In genomic region chr11:18014610-18015009, GRCm38 (mm10) we compare ENCODE assay signal across 9 mouse cellular contexts.
DNase-seq lines count a peak whose midpoint lies in the region; ATAC-seq lines count a peak whose summit lies in the region.
"Had no signal": no experiment of that assay in that cellular context is flagged by ENCODE, and none has a peak within 500 bp of the region (broad histone marks: within the 10 kb centered on the region; RNA-seq: fewer than 3 reads in every experiment).

No protein-coding gene starts in this region.

- no peak overlapping the region for H3K9ac ChIP-seq in intestine, embryonic 14.5 days (ENCODE audit: low read length)
- H3K9ac ChIP-seq in intestine, embryonic 15.5 days: no peak overlapping the region
- H3K9ac ChIP-seq in embryonic facial prominence, embryonic 13.5 days: no peak overlapping the region
- no peak overlapping the region for H3K9ac ChIP-seq in neural tube, embryonic 14.5 days (replicated peaks; ENCODE audit: low read depth, low read length)

- ATAC-seq in intestine, embryonic 14.5 days (replicated peaks; ENCODE audit: low FRiP score, low TSS enrichment, low read depth): no peak
- ATAC-seq in intestine, embryonic 15.5 days: no peak
- ATAC-seq in embryonic facial prominence, embryonic 13.5 days (ENCODE audit: insufficient number of reproducible peaks, insufficient read depth, low FRiP score, low TSS enrichment, low read depth): no peak
- peak; percentile 32; the same call in 1 of the 2 replicates for ATAC-seq in neural tube, embryonic 14.5 days (ENCODE audit: low read depth)

- peaks cover 29% of the 10 kb centered on the region for H3K4me1 ChIP-seq in intestine, embryonic 14.5 days (replicated peaks; ENCODE audit: control insufficient read depth, insufficient read depth, low read length)
- H3K4me1 ChIP-seq in intestine, embryonic 15.5 days (replicated peaks): no peaks in the 10 kb centered on the region
- peaks cover 16% of the 10 kb centered on the region for H3K4me1 ChIP-seq in embryonic facial prominence, embryonic 13.5 days
- H3K4me1 ChIP-seq in limb, embryonic 10.5 days: peaks cover 33% of the 10 kb centered on the region
- peaks cover 2% of the 10 kb centered on the region; the same call in 1 of the 2 replicates for H3K4me1 ChIP-seq in neural tube, embryonic 14.5 days (ENCODE audit: control insufficient read depth, insufficient read depth, low read length)

- H3K4me2 ChIP-seq in intestine, embryonic 14.5 days (ENCODE audit: low read length): 0 out of 2 replicates have a peak overlapping the region, but pooled peaks have one; percentile 13
- no peak overlapping the region for H3K4me2 ChIP-seq in intestine, embryonic 15.5 days (replicated peaks)
- peak overlapping the region; percentile 35; the same call in 1 of the 2 replicates for H3K4me2 ChIP-seq in embryonic facial prominence, embryonic 13.5 days
- H3K4me2 ChIP-seq in neural tube, embryonic 14.5 days (ENCODE audit: low read depth, low read length): no peak overlapping the region

- H3K36me3 ChIP-seq in intestine, embryonic 14.5 days (ENCODE audit: control insufficient read depth, insufficient read depth, low read length): no peaks in the 10 kb centered on the region
- no peaks in the 10 kb centered on the region for H3K36me3 ChIP-seq in intestine, embryonic 15.5 days
- no peaks in the 10 kb centered on the region for H3K36me3 ChIP-seq in embryonic facial prominence, embryonic 13.5 days
- H3K36me3 ChIP-seq in limb, embryonic 10.5 days: no peaks in the 10 kb centered on the region
- H3K36me3 ChIP-seq in neural tube, embryonic 14.5 days (ENCODE audit: control insufficient read depth, insufficient read depth, low read length): no peaks in the 10 kb centered on the region

- peak; percentile 56 for DNase-seq in intestine, embryonic 14.5 days (ENCODE audit: low spot score)
- DNase-seq in limb, embryonic 10.5 days (ENCODE audit: low spot score): peak; percentile 37
- DNase-seq in ovary, postnatal 14 days (ENCODE audit: low spot score): no peak
- no peak for DNase-seq in right cerebral cortex, postnatal 36 days (ENCODE audit: low spot score in 2 of 2)
- no peak for DNase-seq in adrenal gland, postnatal 10 days
- DNase-seq: cerebellum, adult 9-11 months had no signal

- H3K27ac ChIP-seq in intestine, embryonic 14.5 days (ENCODE audit: low read depth): peak overlapping the region; percentile 27; the same call in 1 of the 2 replicates
- H3K27ac ChIP-seq in intestine, embryonic 15.5 days: no peak overlapping the region
- H3K27ac ChIP-seq in embryonic facial prominence, embryonic 13.5 days: no peak overlapping the region
- H3K27ac ChIP-seq in limb, embryonic 10.5 days: no peak overlapping the region
- H3K27ac ChIP-seq in neural tube, embryonic 14.5 days (ENCODE audit: low read depth, low read length): no peak overlapping the region

- no peaks in the 10 kb centered on the region for H3K27me3 ChIP-seq in intestine, embryonic 14.5 days (replicated peaks; ENCODE audit: control insufficient read depth, insufficient read depth, low read length)
- no peaks in the 10 kb centered on the region for H3K27me3 ChIP-seq in intestine, embryonic 15.5 days (replicated peaks)
- no peaks in the 10 kb centered on the region for H3K27me3 ChIP-seq in embryonic facial prominence, embryonic 13.5 days
- no peaks in the 10 kb centered on the region for H3K27me3 ChIP-seq in limb, embryonic 10.5 days (ENCODE audit: low read depth, poor library complexity, severe bottlenecking)
- H3K27me3 ChIP-seq in neural tube, embryonic 14.5 days (ENCODE audit: control insufficient read depth, insufficient read depth, low read length): no peaks in the 10 kb centered on the region

- no peaks in the 10 kb centered on the region for H3K9me3 ChIP-seq in intestine, embryonic 14.5 days (ENCODE audit: control insufficient read depth, low read length)
- no peaks in the 10 kb centered on the region for H3K9me3 ChIP-seq in intestine, embryonic 15.5 days
- H3K9me3 ChIP-seq in embryonic facial prominence, embryonic 13.5 days: no peaks in the 10 kb centered on the region
- no peaks in the 10 kb centered on the region for H3K9me3 ChIP-seq in limb, embryonic 10.5 days (replicated peaks)
- no peaks in the 10 kb centered on the region for H3K9me3 ChIP-seq in neural tube, embryonic 14.5 days (ENCODE audit: control insufficient read depth, low read length)

- WGBS in intestine, embryonic 14.5 days: 28% methylated on average over 9 of the region's 9 CpGs
- WGBS in intestine, embryonic 15.5 days: 42% methylated on average over 9 of the region's 9 CpGs
- WGBS in embryonic facial prominence, embryonic 13.5 days: 10% methylated on average over 9 of the region's 9 CpGs
- WGBS in limb, embryonic 10.5 days: 14% methylated on average over 9 of the region's 9 CpGs
- 8% methylated on average over 9 of the region's 9 CpGs for WGBS in neural tube, embryonic 14.5 days

- no peak overlapping the region for H3K4me3 ChIP-seq in intestine, embryonic 14.5 days (ENCODE audit: low read depth, low read length)
- no peak overlapping the region for H3K4me3 ChIP-seq in intestine, embryonic 15.5 days (replicated peaks)
- H3K4me3 ChIP-seq in embryonic facial prominence, embryonic 13.5 days: no peak overlapping the region
- H3K4me3 ChIP-seq in limb, embryonic 10.5 days: peak overlapping the region; percentile 19; the same call in 1 of the 2 replicates
- H3K4me3 ChIP-seq in neural tube, embryonic 14.5 days (ENCODE audit: low read depth, low read length): no peak overlapping the region

Comparison
In these comparisons a context has a peak if more than half of its experiments do, and no peak if none do; other contexts are left out.
1. H3K4me2 ChIP-seq: peak in intestine, embryonic 14.5 days (single experiment) and embryonic facial prominence, embryonic 13.5 days (single experiment); none in intestine, embryonic 15.5 days (single experiment) and neural tube, embryonic 14.5 days (single experiment).
2. DNase-seq: peak in intestine, embryonic 14.5 days (single experiment) and limb, embryonic 10.5 days (single experiment); none in ovary, postnatal 14 days (single experiment), right cerebral cortex, postnatal 36 days (0 of 2) and adrenal gland, postnatal 10 days (single experiment).